Mouse (Mus musculus) E14TG2a.4 (cell line): ENCODE results near the gene Zfp697.
A peak's percentile ranks its signal among the peaks of the same experiment; 100 is the strongest.
"Not testable (repeated sequence)": the region's sequence is repeated elsewhere in the genome, so short reads cannot be mapped to it uniquely, and the experiment has no call there.

Experiments used
- H3K27me3 ChIP-seq: 2 replicates; pipeline ENCODE4 v1.6.1; 2014; ENCODE audit warnings: low read length, control low read depth; ENCODE audit not compliant: insufficient read depth
- H3K36me3 ChIP-seq: 2 replicates; pipeline ENCODE4 v1.6.1; 2014; ENCODE audit warnings: low read length, control low read depth; ENCODE audit not compliant: insufficient read depth
- H3K4me1 ChIP-seq: replicated peaks from 2 replicates; pipeline ENCODE4 v1.6.1; 2014; ENCODE audit warnings: low read depth, low read length, control low read depth
- H3K4me3 ChIP-seq: replicated peaks from 2 replicates; pipeline ENCODE4 v1.5.1; 2014; ENCODE audit warnings: mild to moderate bottlenecking, low read length
- H3K9me3 ChIP-seq: 2 replicates; pipeline ENCODE4 v1.6.1; 2014; ENCODE audit warnings: low read length, control low read depth
- CTCF ChIP-seq: conservative IDR thresholded peaks from 2 replicates; pipeline ENCODE4 v1.5.1; 2014; ENCODE audit warnings: low read length
- NANOG ChIP-seq: IDR thresholded peaks from 2 replicates; pipeline ENCODE4 v1.6.1; 2014; ENCODE audit warnings: borderline replicate concordance, low read length, mixed read lengths
- POU5F1 ChIP-seq: IDR thresholded peaks from 2 replicates; pipeline ENCODE4 v1.6.1; 2014; ENCODE audit warnings: low read length, borderline replicate concordance

The Zfp697 gene

DNA sequence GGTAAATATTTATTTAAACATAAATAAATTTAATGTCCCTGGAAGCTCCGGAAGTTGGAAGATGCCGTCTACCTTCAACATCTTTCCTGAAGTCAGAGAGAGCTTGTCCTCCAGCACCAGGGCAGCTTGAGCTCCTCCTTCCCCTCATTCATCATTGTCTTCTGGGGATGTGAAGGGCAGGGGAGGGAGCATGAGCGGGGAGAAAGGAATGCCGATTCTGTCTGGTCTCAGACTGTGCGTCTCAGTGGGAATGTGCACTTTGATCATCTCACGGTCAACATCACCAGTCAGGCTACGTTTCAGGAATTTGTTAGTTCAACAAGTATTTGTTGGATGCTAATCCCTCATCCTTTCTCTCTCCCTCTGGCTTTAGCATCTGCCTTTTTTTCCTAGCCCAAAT, 3.0 kb upstream of the Zfp697 start:
- Histone ChIP-seq H3K4me1 (peaks cover 9% of the 10 kb centered on the region), H3K4me3 (no peak overlapping the region), H3K36me3 (no peaks in the 10 kb centered on the region), H3K9me3 (no peaks in the 10 kb centered on the region), H3K27me3 (peaks cover 51% of the 10 kb centered on the region)
- TF ChIP-seq CTCF (no peak), NANOG (no peak), POU5F1 (no peak)

DNA sequence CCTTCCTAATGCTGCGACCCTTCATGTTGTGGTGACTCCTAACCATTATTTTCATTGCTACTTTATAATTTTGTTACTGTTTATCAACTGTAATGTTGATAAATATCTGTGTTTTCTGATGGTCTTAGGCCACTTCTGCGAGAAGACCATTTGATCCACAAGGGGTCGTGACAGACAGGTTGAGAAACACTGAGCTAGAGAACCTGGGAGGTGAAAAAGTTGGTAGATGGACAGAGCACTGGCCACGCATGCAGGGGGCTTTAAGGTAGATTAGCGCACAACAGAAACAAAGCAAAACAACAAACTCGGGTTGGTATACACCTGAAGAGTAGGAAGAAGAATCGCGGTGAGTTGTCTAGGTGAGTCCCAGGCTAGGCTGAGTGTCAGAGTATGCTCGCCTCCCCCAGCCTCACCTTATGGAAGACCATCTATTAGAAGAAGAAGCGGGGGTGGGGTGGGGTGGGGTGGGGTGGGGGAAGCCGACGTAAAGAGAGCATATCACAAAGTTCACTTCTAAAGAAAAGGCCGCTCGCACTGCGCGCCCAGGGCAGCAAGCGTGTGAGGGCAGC, 500 bp upstream of the Zfp697 start:
- Histone ChIP-seq H3K4me3 (peak overlapping the region; percentile 87), H3K27me3 (peaks cover 55% of the 10 kb centered on the region), H3K4me1 (peaks cover 9% of the 10 kb centered on the region), H3K36me3 (no peaks in the 10 kb centered on the region), H3K9me3 (no peaks in the 10 kb centered on the region)
- no peak for TF ChIP-seq POU5F1
- TF ChIP-seq CTCF, result no peak
- TF ChIP-seq NANOG, result no peak

DNA sequence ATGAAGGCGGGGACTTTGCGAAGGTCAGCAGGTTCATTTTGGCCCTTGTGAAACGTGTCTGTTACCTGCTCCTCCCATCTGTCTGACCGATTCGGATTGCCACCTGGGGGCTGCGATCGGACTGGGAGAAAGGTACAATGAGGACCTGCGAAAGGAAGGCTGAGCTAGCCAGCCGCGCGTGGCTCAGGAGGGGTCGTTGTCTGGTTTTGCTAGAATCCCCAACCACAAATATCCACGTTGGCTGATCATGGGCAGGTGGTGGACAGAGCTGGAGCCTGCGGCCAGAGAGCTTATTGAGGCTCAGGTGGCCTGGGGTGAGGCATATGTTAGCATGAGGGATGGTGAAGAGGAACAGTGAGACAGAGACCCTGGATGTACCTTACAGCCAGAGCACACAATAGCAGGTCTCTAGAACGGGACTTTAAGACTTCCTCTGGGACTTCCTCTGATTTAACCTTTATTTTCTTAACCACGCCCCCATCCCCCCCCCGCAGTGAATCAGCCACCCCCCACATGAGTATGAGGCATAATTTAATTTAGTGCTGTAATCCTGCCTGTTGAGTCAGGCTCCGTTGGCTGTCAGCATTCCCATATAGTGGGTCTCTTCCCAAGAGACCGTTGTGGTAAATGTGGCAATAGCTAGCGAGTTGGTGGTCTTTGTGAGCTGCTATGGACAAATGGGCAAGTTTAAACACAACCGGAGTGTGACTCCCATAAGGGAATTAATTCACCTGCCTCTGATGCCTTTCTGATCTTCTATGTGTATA, 946 bp downstream of the Zfp697 start:
- no peaks in the 10 kb centered on the region for H3K36me3 ChIP-seq
- TF ChIP-seq NANOG (no peak), POU5F1 (no peak), CTCF (no peak)
- peaks cover 9% of the 10 kb centered on the region for H3K4me1 ChIP-seq
- H3K9me3 ChIP-seq, result no peaks in the 10 kb centered on the region
- H3K27me3 ChIP-seq, result peaks cover 51% of the 10 kb centered on the region
- peak overlapping the region; percentile 87 for H3K4me3 ChIP-seq

GRCm38 (mm10) chr3:98387086-98387485, 4.8 kb downstream of the Zfp697 start:
- TF ChIP-seq POU5F1 (no peak), CTCF (no peak), NANOG (no peak)

GRCm38 (mm10) chr3:98387756-98388155, 5.5 kb downstream of the Zfp697 start:
- Histone ChIP-seq H3K36me3 (no peaks in the 10 kb centered on the region), H3K4me3 (no peak overlapping the region), H3K27me3 (peaks cover 26% of the 10 kb centered on the region), H3K9me3 (no peaks in the 10 kb centered on the region), H3K4me1 (peaks cover 5% of the 10 kb centered on the region)
- no peak for TF ChIP-seq NANOG
- TF ChIP-seq CTCF, result no peak
- TF ChIP-seq POU5F1, result no peak

More at GRCm38 (mm10) chr3:98387086-98387485, 4.8 kb downstream of the Zfp697 start:
- peaks cover 29% of the 10 kb centered on the region for H3K27me3 ChIP-seq
- H3K36me3 ChIP-seq, result no peaks in the 10 kb centered on the region
- H3K9me3 ChIP-seq, result no peaks in the 10 kb centered on the region
- H3K4me1 ChIP-seq, result peaks cover 7% of the 10 kb centered on the region
- H3K4me3 ChIP-seq, result no peak overlapping the region

DNA sequence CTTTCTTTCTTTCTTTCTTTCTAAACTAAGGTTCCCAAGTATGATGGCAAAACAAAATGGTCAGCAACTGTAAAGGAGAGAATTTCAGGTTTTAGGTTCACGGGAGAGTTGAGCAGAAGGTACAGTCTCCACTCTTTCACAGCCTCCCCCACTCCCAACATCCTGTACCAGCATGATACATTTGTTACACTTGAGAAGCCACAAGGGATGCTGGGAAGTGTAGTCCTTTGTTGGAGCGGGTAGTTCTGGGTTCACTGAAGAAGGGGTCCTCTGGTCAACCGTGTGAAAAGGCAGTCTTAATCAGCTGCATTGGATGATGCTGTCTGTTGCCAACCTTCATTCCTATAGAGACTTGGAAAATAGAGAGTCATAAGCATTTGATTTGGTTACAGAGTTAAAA, 7.0 kb downstream of the Zfp697 start:
- no peaks in the 10 kb centered on the region for H3K9me3 ChIP-seq
- H3K4me1 ChIP-seq, result no peaks in the 10 kb centered on the region
- peaks cover 15% of the 10 kb centered on the region for H3K27me3 ChIP-seq
- H3K4me3 ChIP-seq, result no peak overlapping the region
- no peaks in the 10 kb centered on the region for H3K36me3 ChIP-seq
- TF ChIP-seq CTCF (no peak), POU5F1 (no peak), NANOG (no peak)

GRCm38 (mm10) chr3:98404268-98404895, 22.1 kb downstream of the Zfp697 start:
- H3K27me3 ChIP-seq, H3K4me1 ChIP-seq, H3K9me3 ChIP-seq, H3K4me3 ChIP-seq, H3K36me3 ChIP-seq: not testable (repeated sequence)

- not testable (repeated sequence) for H3K4me3 ChIP-seq, H3K4me1 ChIP-seq, H3K36me3 ChIP-seq, H3K9me3 ChIP-seq, H3K27me3 ChIP-seq
Measured at GRCm38 (mm10) chr3:98405877-98406276, 23.6 kb downstream of the Zfp697 start.

GRCm38 (mm10) chr3:98406569-98407144, 24.4 kb downstream of the Zfp697 start:
- H3K27me3 ChIP-seq, H3K9me3 ChIP-seq, H3K4me1 ChIP-seq, H3K36me3 ChIP-seq, H3K4me3 ChIP-seq: not testable (repeated sequence)

DNA sequence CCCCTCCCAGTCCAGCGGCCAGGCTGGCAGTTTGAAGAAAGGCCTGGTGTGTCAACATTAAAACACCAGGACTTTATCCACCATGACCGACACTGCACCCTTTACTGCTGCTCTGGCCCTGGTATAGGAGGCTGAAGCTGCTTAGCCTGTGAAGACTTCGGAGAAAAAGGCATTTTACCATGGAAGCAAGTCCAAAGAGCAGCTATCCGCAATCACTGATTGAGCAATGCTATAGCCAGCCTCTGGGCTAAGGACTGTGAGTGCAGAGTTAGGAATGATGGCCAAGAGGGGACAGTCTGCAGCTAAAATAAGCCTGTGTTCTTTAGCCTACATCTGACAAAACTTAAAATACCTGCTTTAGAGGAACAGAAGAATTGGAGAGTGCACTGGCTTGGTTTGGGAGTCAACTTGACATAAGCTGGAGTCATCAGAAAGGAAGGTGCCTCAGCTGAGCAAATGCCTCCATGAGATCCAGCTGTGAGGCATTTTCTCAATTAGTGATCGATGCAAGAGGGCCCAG, 25.1 kb downstream of the Zfp697 start:
- H3K9me3 ChIP-seq, H3K4me1 ChIP-seq, H3K36me3 ChIP-seq, H3K4me3 ChIP-seq, H3K27me3 ChIP-seq: not testable (repeated sequence)

DNA sequence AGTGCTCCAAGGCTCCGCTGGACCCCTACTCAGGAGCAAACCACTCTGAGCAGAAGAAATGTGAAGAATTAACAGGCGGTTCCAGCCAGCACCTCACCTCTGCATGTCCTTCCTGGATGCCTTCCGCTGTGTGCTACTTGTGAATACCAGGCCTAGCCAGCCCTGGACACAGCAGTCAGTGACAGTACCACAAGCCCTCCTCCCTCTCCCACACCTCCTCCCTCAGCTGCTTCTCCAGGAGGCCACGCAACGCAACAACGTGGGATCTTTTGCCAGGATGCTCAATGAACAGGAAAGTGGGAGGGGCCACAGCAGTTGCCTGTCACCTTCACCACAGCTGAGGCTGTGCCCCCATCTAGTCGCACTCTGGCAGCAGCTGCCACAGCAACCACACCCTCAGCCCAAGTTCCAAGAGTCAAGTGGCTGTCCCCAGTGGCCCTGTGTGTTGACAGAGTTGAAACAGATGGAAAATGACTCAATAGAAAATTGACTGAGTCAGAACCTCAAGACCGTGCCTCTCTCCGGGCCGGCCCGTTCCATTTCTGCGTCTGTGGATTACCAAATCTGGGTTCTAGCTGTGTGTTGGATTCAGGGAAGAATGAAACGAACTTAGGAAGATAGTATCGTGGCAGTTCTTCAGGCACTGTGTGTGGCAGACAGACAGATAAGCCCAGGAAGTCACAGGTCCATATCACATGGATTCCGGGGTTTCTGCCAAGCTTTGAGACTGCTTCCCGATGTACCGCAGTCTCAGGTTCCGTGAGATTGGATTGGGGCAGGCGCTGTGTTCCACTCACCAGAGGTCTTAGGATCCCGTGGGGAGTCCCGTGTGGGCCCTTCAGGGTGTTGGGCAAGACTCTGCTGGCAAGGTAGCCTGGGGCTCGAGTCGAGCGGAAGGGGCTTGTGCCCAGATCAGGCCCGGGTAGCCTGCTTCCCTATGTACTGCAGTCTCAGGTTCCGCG, 28.6 kb downstream of the Zfp697 start:
- H3K9me3 ChIP-seq, H3K27me3 ChIP-seq, H3K36me3 ChIP-seq, H3K4me1 ChIP-seq: not testable (repeated sequence)
- 0 out of 2 replicates have a peak overlapping the region, but pooled peaks have one; percentile 7 for H3K4me3 ChIP-seq
